Mouse (Mus musculus) hindbrain, embryonic 11.5 days (tissue): ENCODE results near the gene Dcaf17. TPM values are rescaled to one million over a fixed set of nuclear protein-coding genes. Genes with fewer than 3 reads are reported as not detected.

Experiments used
- ATAC-seq: fragments of 200-750 bp; cut with Nextera tagmentation; 2 replicates; pipeline ENCODE4 v1.8.0; 2017; ENCODE audit warnings: mild to moderate bottlenecking, moderate TSS enrichment, moderate library complexity; ENCODE audit not compliant: low FRiP score
- DNase-seq: peaks from one replicate; pipeline ENCODE4 v3.0.0-alpha.2; 2015; ENCODE audit warnings: low spot score
- H3K27ac ChIP-seq: fragments of 300-500 bp; sonication (generic); 2 replicates; pipeline ENCODE4 v1.5.1; 2014; ENCODE audit warnings: mild to moderate bottlenecking, low read depth, low read length
- H3K27me3 ChIP-seq: fragments of 300-500 bp; sonication (generic); 2 replicates; pipeline ENCODE4 v1.6.1; 2014; ENCODE audit warnings: mild to moderate bottlenecking, low read length, moderate library complexity, mixed read lengths; ENCODE audit not compliant: control insufficient read depth, insufficient read depth
- H3K36me3 ChIP-seq: fragments of 300-500 bp; sonication (generic); 2 replicates; pipeline ENCODE4 v1.6.1; 2014; ENCODE audit warnings: mild to moderate bottlenecking, low read length, moderate library complexity, mixed read lengths; ENCODE audit not compliant: control insufficient read depth, insufficient read depth
- H3K4me1 ChIP-seq: fragments of 300-500 bp; sonication (generic); replicated peaks from 2 replicates; pipeline ENCODE4 v1.6.1; 2014; ENCODE audit warnings: low read length, mixed read lengths; ENCODE audit not compliant: control insufficient read depth, insufficient read depth
- H3K4me2 ChIP-seq: fragments of 300-500 bp; sonication (generic); replicated peaks from 2 replicates; pipeline ENCODE4 v1.6.1; 2014; ENCODE audit warnings: mild to moderate bottlenecking, low read depth, low read length
- H3K4me3 ChIP-seq: fragments of 300-500 bp; sonication (generic); 2 replicates; pipeline ENCODE4 v1.5.1; 2014; ENCODE audit warnings: low read depth, low read length
- H3K9ac ChIP-seq: fragments of 300-500 bp; sonication (generic); 2 replicates; pipeline ENCODE4 v1.6.1; 2014; ENCODE audit warnings: low read depth, low read length
- H3K9me3 ChIP-seq: fragments of 300-500 bp; sonication (generic); 2 replicates; pipeline ENCODE4 v1.6.1; 2016; ENCODE audit warnings: low read length; ENCODE audit not compliant: control insufficient read depth
- WGBS: fragments of 180-500 bp; shearing (Covaris S2); extraction: QIAGEN DNeasy Blood & Tissue Kit; methylation state at CpG from one replicate; pipeline ENCODE4 v1.1.7; 2014; 5-methylcytosine and 5-hydroxymethylcytosine counted together
- polyA plus RNA-seq: library from polyadenylated mRNA; unstranded; fragments of >200 nt; fragmentation: Nextera tagmentation; extraction: Ambion mirVana; gene quantifications from 2 replicates; pipeline ENCODE4 v1.2.1, GENCODE M21; 2014

The Dcaf17 gene
- polyA plus RNA-seq = 40.8 and 42.4 TPM in 2 replicates

- Histone ChIP-seq H3K4me1 (no peaks in the 10 kb centered on the region), H3K27me3 (no peaks in the 10 kb centered on the region), H3K9me3 (no peaks in the 10 kb centered on the region), H3K27ac (peak within 1 kb of the TSS; percentile 91), H3K4me3 (peak within 1 kb of the TSS; percentile 75), H3K36me3 (no peaks in the 10 kb centered on the region), H3K4me2 (peak within 1 kb of the TSS; percentile 74), H3K9ac (peak within 1 kb of the TSS; percentile 89)
- DNase-seq (peak; percentile 97), ATAC-seq (peak; percentile 99)
- WGBS = under 1% methylated on average over 57 of the region's 57 CpGs
These were observed at the start of gene Dcaf17, which contains the start of gene Mettl8 for GRCm38 (mm10) chr2:71055300-71056114. Gene Dcaf17, plus strand, starts transcription at chr2:71055328. Gene Mettl8, minus strand, starts transcription at chr2:71055583.

- no peaks in the 10 kb centered on the region for H3K27me3 ChIP-seq
- H3K9me3 ChIP-seq = no peaks in the 10 kb centered on the region
- H3K4me2 ChIP-seq = no peak overlapping the region
- no peaks in the 10 kb centered on the region for H3K36me3 ChIP-seq
- ATAC-seq (no peak), DNase-seq (no peak)
- H3K4me1 ChIP-seq = no peaks in the 10 kb centered on the region
- WGBS = 98% methylated on average over 1 of the region's 1 CpGs
- no peak overlapping the region for H3K4me3 ChIP-seq
- no peak overlapping the region for H3K27ac ChIP-seq
- no peak overlapping the region for H3K9ac ChIP-seq
These were observed 43.3 kb upstream of the Dcaf17 start for GRCm38 (mm10) chr2:71011816-71012215.

GRCm38 (mm10) chr2:71013521-71013920 lies 41.6 kb upstream of the Dcaf17 start:
- H3K9ac ChIP-seq = no peak overlapping the region
- H3K36me3 ChIP-seq = no peaks in the 10 kb centered on the region
- no peaks in the 10 kb centered on the region for H3K27me3 ChIP-seq
- no peaks in the 10 kb centered on the region for H3K9me3 ChIP-seq
- WGBS = 92% methylated on average over 7 of the region's 7 CpGs
- H3K4me1 ChIP-seq = no peaks in the 10 kb centered on the region
- no peak overlapping the region for H3K4me3 ChIP-seq
- no peak overlapping the region for H3K27ac ChIP-seq
- DNase-seq = no peak
- no peak overlapping the region for H3K4me2 ChIP-seq
- ATAC-seq = no peak

- no peaks in the 10 kb centered on the region for H3K36me3 ChIP-seq
- no peak overlapping the region for H3K9ac ChIP-seq
- no peak for ATAC-seq
- no peak overlapping the region for H3K4me3 ChIP-seq
- no peak overlapping the region for H3K27ac ChIP-seq
- no peak for DNase-seq
- no peaks in the 10 kb centered on the region for H3K9me3 ChIP-seq
- H3K27me3 ChIP-seq = no peaks in the 10 kb centered on the region
- no peaks in the 10 kb centered on the region for H3K4me1 ChIP-seq
- 72% methylated on average over 9 of the region's 9 CpGs for WGBS
- no peak overlapping the region for H3K4me2 ChIP-seq
These were observed 35.9 kb upstream of the Dcaf17 start for GRCm38 (mm10) chr2:71019277-71019676.

- Histone ChIP-seq H3K27ac (no peak overlapping the region), H3K9ac (no peak overlapping the region), H3K4me1 (no peaks in the 10 kb centered on the region), H3K4me2 (no peak overlapping the region), H3K27me3 (no peaks in the 10 kb centered on the region), H3K4me3 (no peak overlapping the region), H3K9me3 (no peaks in the 10 kb centered on the region), H3K36me3 (no peaks in the 10 kb centered on the region)
- no peak for ATAC-seq
- no peak for DNase-seq
- WGBS = 72% methylated on average over 8 of the region's 8 CpGs
These were observed 35.3 kb upstream of the Dcaf17 start for GRCm38 (mm10) chr2:71019704-71020375.

GRCm38 (mm10) chr2:71020674-71021073 lies 34.5 kb upstream of the Dcaf17 start:
- no peaks in the 10 kb centered on the region for H3K27me3 ChIP-seq
- H3K27ac ChIP-seq = no peak overlapping the region
- no peaks in the 10 kb centered on the region for H3K9me3 ChIP-seq
- H3K36me3 ChIP-seq = no peaks in the 10 kb centered on the region
- H3K9ac ChIP-seq = no peak overlapping the region
- 92% methylated on average over 8 of the region's 8 CpGs for WGBS
- DNase-seq (no peak), ATAC-seq (no peak)
- H3K4me3 ChIP-seq = no peak overlapping the region
- no peak overlapping the region for H3K4me2 ChIP-seq
- H3K4me1 ChIP-seq = no peaks in the 10 kb centered on the region

GRCm38 (mm10) chr2:71022991-71023390 lies 32.1 kb upstream of the Dcaf17 start:
- ATAC-seq (no peak), DNase-seq (no peak)
- no peaks in the 10 kb centered on the region for H3K4me1 ChIP-seq
- no peak overlapping the region for H3K4me2 ChIP-seq
- no peaks in the 10 kb centered on the region for H3K9me3 ChIP-seq
- no peak overlapping the region for H3K9ac ChIP-seq
- no peaks in the 10 kb centered on the region for H3K36me3 ChIP-seq
- H3K27me3 ChIP-seq = no peaks in the 10 kb centered on the region
- no peak overlapping the region for H3K27ac ChIP-seq
- H3K4me3 ChIP-seq = no peak overlapping the region
- 93% methylated on average over 6 of the region's 6 CpGs for WGBS

- ATAC-seq (no peak), DNase-seq (no peak)
- Histone ChIP-seq H3K9ac (no peak overlapping the region), H3K27ac (no peak overlapping the region), H3K4me1 (no peaks in the 10 kb centered on the region), H3K9me3 (no peaks in the 10 kb centered on the region), H3K4me2 (no peak overlapping the region), H3K27me3 (no peaks in the 10 kb centered on the region), H3K36me3 (no peaks in the 10 kb centered on the region), H3K4me3 (no peak overlapping the region)
- WGBS = 94% methylated on average over 6 of the region's 6 CpGs
These were observed 31.1 kb upstream of the Dcaf17 start for GRCm38 (mm10) chr2:71023986-71024385.
